ENCODE assay signal across 8 mouse cellular contexts in genomic region chr10:84438049-84438422, GRCm38 (mm10). TPM values are rescaled to one million over a fixed set of nuclear protein-coding genes. Genes with fewer than 3 reads are reported as not detected.
DNase-seq lines count a peak whose midpoint lies in the region; ATAC-seq and TF ChIP-seq lines count a peak whose summit lies in the region.

No protein-coding gene starts in this region.

- H3K4me1 ChIP-seq in embryonic facial prominence, embryonic 12.5 days: peaks cover 55% of the 10 kb centered on the region
- peaks cover 62% of the 10 kb centered on the region for H3K4me1 ChIP-seq in limb, embryonic 13.5 days
- peaks cover 9% of the 10 kb centered on the region; the same call in 1 of the 2 replicates for H3K4me1 ChIP-seq in midbrain, postnatal 0 days (ENCODE audit: insufficient read depth, low read length)

- WGBS in embryonic facial prominence, embryonic 12.5 days: under 1% methylated on average over 7 of the region's 7 CpGs
- 0% methylated on average over 7 of the region's 7 CpGs for WGBS in limb, embryonic 13.5 days
- WGBS in midbrain, postnatal 0 days: 2% methylated on average over 7 of the region's 7 CpGs

- H3K27ac ChIP-seq in embryonic facial prominence, embryonic 12.5 days: peak overlapping the region; percentile 75
- H3K27ac ChIP-seq in limb, embryonic 13.5 days: peak overlapping the region; percentile 85; the same call in 1 of the 2 replicates
- peak overlapping the region; percentile 51; the same call in 1 of the 2 replicates for H3K27ac ChIP-seq in midbrain, postnatal 0 days (ENCODE audit: low read depth, low read length)

- peak overlapping the region; percentile 77 for H3K4me2 ChIP-seq in embryonic facial prominence, embryonic 12.5 days (replicated peaks)
- peak overlapping the region; percentile 94 for H3K4me2 ChIP-seq in limb, embryonic 13.5 days (replicated peaks)
- peak overlapping the region; percentile 96 for H3K4me2 ChIP-seq in midbrain, postnatal 0 days (ENCODE audit: low read depth, low read length, poor library complexity, severe bottlenecking)

- H3K9me3 ChIP-seq in embryonic facial prominence, embryonic 12.5 days: no peaks in the 10 kb centered on the region
- H3K9me3 ChIP-seq in limb, embryonic 13.5 days: no peaks in the 10 kb centered on the region
- no peaks in the 10 kb centered on the region for H3K9me3 ChIP-seq in midbrain, postnatal 0 days (ENCODE audit: low read length)

- peak; percentile 67 for DNase-seq in 3134 (ENCODE audit: extremely low read depth, insufficient read length, low spot score)
- DNase-seq in adrenal gland, postnatal 36 days: peak; percentile 96
- DNase-seq in heart, adult 9 months (ENCODE audit: low spot score in 2 of 2): peak; percentile 91 to 96
- DNase-seq in kidney, adult 9 months: peak; percentile 96
- DNase-seq in midbrain, postnatal 0 days (ENCODE audit: low spot score): peak; percentile 97
- DNase-seq in spleen, postnatal 10 days (ENCODE audit: low spot score in 2 of 2): peak; percentile 78 to 93

- no peak; the same call in 1 of the 2 replicates for ATAC-seq in embryonic facial prominence, embryonic 12.5 days (ENCODE audit: insufficient number of reproducible peaks, insufficient read depth, low FRiP score, low TSS enrichment)
- ATAC-seq in limb, embryonic 13.5 days (ENCODE audit: low FRiP score, low read depth): peak; percentile 25; the same call in 1 of the 2 replicates
- ATAC-seq in midbrain, postnatal 0 days (ENCODE audit: low FRiP score): peak; percentile 41; the same call in 1 of the 2 replicates

- peak overlapping the region; percentile 85 for H3K4me3 ChIP-seq in embryonic facial prominence, embryonic 12.5 days
- H3K4me3 ChIP-seq in limb, embryonic 13.5 days: peak overlapping the region; percentile 88
- H3K4me3 ChIP-seq in midbrain, postnatal 0 days (ENCODE audit: low read depth, low read length): peak overlapping the region; percentile 86

- H3K27me3 ChIP-seq in embryonic facial prominence, embryonic 12.5 days: no peaks in the 10 kb centered on the region
- no peaks in the 10 kb centered on the region for H3K27me3 ChIP-seq in limb, embryonic 13.5 days
- no peaks in the 10 kb centered on the region for H3K27me3 ChIP-seq in midbrain, postnatal 0 days (ENCODE audit: insufficient read depth, low read length)

- no peaks in the 10 kb centered on the region for H3K36me3 ChIP-seq in embryonic facial prominence, embryonic 12.5 days
- peaks cover 5% of the 10 kb centered on the region for H3K36me3 ChIP-seq in limb, embryonic 13.5 days
- no peaks in the 10 kb centered on the region for H3K36me3 ChIP-seq in midbrain, postnatal 0 days (ENCODE audit: insufficient read depth, low read length)

- peak; percentile 99 for TF ChIP-seq CTCF in midbrain, postnatal 0 days (IDR thresholded peaks at IDR 0.05)

- peak overlapping the region; percentile 99 for H3K9ac ChIP-seq in embryonic facial prominence, embryonic 12.5 days
- H3K9ac ChIP-seq in limb, embryonic 13.5 days: peak overlapping the region; percentile 100
- peak overlapping the region; percentile 51; the same call in 1 of the 2 replicates for H3K9ac ChIP-seq in midbrain, postnatal 0 days (replicated peaks; ENCODE audit: low read length, poor library complexity, severe bottlenecking)

RNA-seq across cellular contexts. Expression of gene Nuak1, which starts 2.4 kb away (rescaled TPM):
- total RNA-seq in adrenal gland, postnatal 36 days (2021): 1 to 10 TPM; 5.6 to 7.7 TPM
- 3.5 and 3.8 TPM in 2 replicates for polyA plus RNA-seq in embryonic facial prominence, embryonic 12.5 days (2016; fragmentation: Nextera tagmentation; extraction: Ambion mirVana)
- 3.9 and 4.0 TPM in 2 replicates for polyA plus RNA-seq in limb, embryonic 13.5 days (2015; fragmentation: Nextera tagmentation; extraction: Ambion mirVana)
- total RNA-seq in midbrain, postnatal 0 days (2014; rRNA removed): 21.1 and 37.9 TPM in 2 replicates
- polyA plus RNA-seq in midbrain, postnatal 0 days (2015; fragmentation: Nextera tagmentation; extraction: Ambion mirVana): 2.2 and 2.7 TPM in 2 replicates
